Mouse (Mus musculus) gastrocnemius, postnatal 25 days (tissue): ENCODE measurements around the gene Myo15. TPM values are rescaled to one million over a fixed set of nuclear protein-coding genes. Genes with fewer than 3 reads are reported as not detected.
"Not testable (repeated sequence)": the region's sequence is repeated elsewhere in the genome, so short reads cannot be mapped to it uniquely, and the experiment has no call there.

Experiments used
- DNase-seq: peaks from one replicate; pipeline ENCODE4 v3.0.0; 2022
- total RNA-seq, 2 experiments: library from RNA; stranded (reverse); gene quantifications; 1 replicate in 1 of 2; 2 replicates in 1 of 2; pipeline ENCODE4 v1.2.3; 2021

The Myo15 gene
- total RNA-seq, 2 experiments from 2014 or later, result 0.03 TPM; not detected in 1

DNA sequence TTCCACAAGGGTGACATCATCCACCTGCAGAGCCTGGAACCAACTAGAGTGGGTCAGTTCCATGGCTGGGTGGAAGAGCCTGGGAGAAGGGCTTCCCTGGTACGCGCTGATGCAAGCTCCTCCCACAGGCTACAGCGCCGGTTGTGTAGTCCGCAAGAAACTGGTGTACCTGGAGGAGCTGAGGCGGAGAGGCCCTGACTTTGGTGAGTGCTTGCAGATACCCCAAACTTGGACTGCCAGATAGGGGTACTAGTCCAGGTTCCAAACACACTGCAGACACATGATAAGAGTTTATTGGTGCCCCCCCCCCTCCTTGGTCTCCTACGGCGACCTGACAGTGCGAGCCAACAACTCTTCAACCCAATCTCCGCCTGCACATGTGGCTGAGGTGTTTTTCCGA, 39.8 kb downstream of the Myo15 start:
- DNase-seq, result no peak

DNA sequence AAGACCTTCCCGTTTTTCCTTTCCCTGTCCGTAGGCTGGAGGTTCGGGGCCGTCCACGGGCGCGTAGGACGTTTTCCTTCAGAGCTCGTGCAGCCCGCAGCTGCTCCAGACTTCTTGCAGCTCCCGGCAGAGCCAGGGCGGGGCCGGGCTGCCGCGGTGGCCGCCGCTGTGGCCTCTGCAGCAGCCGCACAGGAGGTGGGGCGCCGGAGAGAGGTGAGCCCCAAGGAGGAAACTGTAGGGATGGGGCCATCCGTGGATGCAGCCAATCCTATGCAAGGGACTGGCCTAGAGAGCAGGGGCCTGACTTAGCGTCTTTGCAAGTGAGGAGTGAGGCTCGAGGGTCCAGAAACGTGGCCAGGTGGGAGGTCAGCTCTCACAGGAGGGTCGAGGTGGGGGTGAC, 40.4 kb downstream of the Myo15 start:
- no peak for DNase-seq

DNA sequence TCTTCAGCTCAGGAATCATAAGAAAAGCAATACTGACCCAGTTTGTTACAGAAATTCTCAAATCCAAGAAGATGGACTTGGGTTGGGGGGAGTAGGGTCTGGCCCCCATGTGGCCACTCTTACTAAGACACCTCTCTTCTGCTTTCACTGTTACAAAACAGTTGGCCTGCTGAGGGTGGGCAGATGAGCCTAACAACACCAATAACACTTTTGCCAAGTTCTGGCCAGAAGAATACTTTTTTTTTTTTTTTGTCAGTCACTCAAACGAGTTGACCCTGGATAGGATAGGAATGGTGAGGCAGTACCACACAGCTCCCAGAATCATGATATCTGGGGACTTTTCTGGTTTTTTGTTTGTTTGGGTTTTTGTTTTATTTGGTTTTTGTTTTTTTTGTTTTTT, 42.8 kb downstream of the Myo15 start:
- DNase-seq, result no peak

- DNase-seq, result no peak
Measured at GRCm38 (mm10) chr11:60512520-60512919, 43.4 kb downstream of the Myo15 start.

DNA sequence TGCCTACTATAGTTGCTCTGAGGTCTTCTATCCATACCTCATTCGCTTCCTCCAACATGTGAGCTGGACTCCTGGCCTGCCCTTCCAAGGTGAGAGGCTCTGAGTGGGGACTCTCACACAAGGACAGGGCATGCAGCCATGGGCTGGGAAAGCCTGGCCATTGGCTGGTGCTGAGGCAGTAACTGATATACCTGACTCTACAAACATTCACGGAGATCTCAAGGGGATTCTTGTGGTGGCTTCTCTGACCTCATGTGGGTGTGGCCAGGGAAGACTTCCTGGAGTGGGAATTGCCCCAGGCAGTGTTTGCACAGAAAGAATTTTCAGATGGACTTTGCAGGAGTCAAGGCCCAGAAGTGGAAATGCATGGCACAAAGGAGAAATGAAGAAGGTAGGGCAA, 45.8 kb downstream of the Myo15 start:
- no peak for DNase-seq

- no peak for DNase-seq
Measured at GRCm38 (mm10) chr11:60518305-60518704, 49.2 kb downstream of the Myo15 start.

DNA sequence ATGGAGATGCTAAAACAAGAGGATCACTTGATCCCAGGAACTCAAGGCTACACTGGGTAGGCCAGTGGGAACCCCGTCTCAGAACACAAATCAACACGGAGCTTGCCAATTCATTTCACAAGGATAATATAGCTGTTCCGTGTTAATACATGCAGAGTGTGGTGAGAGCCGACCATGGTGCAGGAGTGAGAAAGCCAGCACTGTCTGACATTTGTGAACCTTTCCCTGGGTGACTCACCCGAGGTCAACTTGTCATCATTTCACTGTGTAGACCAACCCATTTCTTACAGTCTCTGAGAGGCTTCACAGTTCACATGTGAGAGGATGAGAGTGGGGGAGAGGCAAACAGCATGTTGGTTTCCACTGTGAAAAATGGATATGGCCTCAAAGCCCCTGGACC, 52.9 kb downstream of the Myo15 start:
- DNase-seq, result no peak

DNA sequence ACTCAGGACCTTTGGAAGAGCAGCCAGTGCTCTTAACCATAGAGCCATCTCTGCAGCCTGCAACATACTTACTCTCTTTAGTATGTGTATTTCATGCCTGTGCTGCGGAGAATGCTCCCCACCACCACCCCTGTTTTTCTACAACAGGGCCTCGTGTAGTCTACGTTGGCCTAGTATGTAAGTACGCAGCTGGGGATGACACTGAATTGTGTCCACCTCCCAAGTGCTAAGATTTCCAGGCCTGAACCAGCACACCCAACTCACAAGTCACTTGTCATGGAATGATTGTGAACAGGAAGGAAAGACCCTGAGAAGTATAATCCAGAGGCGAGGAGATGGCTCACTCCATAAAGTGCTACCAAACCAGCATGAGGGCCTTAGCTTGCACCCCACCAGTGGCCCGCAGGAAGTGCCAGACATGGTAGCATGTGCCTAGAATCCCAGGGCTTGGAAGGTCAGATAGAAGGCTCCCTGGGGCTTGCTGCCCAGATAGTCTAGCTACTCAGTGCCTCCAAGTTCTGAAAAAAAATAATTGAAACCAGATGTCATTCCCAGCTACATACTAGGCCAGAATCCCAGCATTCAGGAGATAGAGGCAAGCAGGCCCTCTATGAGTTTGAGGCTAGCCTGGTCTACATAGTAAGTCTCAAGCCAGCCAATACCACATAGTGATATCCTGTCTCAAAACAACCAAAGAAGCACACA, 53.7 kb downstream of the Myo15 start:
- DNase-seq, result no peak

DNA sequence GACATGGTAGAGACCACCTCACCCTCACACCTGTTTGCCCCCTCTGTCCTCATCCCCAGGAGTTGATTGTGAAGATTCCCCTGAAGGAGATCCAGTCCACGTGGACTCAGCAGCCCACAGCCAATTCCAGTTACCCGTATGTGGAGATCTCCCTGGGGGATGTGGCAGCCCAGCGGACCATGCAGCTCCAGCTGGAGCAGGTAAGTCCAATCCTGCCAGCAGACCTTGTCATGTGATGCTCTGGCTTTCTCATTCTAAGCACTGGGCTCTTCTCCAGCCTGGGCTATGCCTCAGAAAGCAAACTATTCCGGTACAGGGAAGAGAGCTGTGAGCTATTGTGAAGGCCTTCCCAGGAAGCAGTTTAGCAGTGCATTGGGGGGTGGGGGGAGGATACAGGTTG, 57.3 kb downstream of the Myo15 start:
- DNase-seq, result peak; percentile 48

GRCm38 (mm10) chr11:60535676-60536075, 66.5 kb downstream of the Myo15 start:
- DNase-seq, result no peak

- no peak for DNase-seq
Measured at GRCm38 (mm10) chr11:60536180-60536858, 67.2 kb downstream of the Myo15 start, which contains the start of gene Alkbh5. Gene Alkbh5 (plus strand): TSS chr11:60536381.

- peak; percentile 90 for DNase-seq
Measured at GRCm38 (mm10) chr11:60536859-60537467, 67.8 kb downstream of the Myo15 start.

- peak; percentile 97 for DNase-seq
Measured at GRCm38 (mm10) chr11:60537468-60538347, 68.6 kb downstream of the Myo15 start.

DNA sequence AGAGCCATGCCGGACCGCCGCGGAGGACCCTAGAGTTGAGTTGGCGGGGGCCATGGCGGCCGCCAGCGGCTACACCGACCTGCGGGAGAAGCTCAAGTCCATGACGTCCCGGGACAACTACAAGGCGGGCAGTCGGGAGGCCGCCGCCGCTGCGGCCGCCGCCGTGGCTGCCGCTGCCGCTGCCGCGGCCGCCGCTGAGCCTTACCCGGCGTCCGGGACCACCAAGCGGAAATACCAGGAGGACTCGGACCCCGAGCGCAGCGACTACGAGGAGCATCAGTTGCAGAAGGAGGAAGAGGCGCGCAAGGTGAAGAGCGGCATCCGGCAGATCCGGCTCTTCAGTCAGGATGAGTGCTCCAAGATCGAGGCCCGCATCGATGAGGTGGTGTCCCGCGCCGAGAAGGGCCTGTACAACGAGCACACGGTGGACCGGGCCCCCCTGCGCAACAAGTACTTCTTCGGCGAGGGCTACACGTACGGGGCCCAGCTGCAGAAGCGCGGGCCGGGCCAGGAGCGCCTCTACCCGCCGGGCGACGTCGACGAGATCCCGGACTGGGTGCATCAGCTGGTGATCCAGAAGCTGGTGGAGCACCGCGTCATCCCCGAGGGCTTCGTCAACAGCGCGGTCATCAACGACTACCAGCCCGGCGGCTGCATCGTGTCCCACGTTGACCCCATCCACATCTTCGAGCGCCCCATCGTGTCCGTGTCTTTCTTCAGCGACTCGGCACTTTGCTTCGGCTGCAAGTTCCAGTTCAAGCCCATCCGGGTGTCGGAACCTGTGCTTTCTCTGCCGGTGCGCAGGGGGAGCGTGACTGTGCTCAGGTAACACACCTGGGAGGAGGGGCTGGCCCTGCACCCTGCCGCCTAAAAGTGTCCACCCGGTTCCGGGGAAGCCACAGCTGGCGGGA, 69.5 kb downstream of the Myo15 start:
- DNase-seq, result peak; percentile 19

- DNase-seq, result no peak
Measured at GRCm38 (mm10) chr11:60539540-60539939, 70.4 kb downstream of the Myo15 start.

- peak; percentile 51 for DNase-seq
Measured at GRCm38 (mm10) chr11:60540002-60540610, 71.0 kb downstream of the Myo15 start.

DNA sequence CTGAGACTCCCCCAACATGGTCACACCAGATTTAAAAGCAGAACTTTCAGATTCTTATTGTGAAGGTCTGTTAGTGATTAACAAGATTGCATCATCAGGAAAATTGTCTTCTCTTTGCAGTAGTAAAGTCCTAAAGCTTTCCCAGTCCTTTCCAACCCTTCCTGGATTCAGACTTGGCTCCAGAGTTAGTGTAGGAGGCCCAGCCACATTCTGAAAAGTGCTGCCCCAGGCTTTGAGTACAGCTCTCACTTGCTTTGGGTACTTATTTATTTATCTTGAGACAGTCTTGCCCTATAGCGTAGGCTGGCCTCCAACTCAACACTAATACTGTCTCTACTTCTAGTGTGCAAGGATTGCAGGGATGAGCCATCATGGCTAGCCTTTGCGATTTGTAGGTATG, 71.6 kb downstream of the Myo15 start:
- no peak for DNase-seq

GRCm38 (mm10) chr11:60541831-60542230, 72.7 kb downstream of the Myo15 start:
- no peak for DNase-seq

GRCm38 (mm10) chr11:60543211-60543610, 74.1 kb downstream of the Myo15 start:
- not testable (repeated sequence) for DNase-seq

DNA sequence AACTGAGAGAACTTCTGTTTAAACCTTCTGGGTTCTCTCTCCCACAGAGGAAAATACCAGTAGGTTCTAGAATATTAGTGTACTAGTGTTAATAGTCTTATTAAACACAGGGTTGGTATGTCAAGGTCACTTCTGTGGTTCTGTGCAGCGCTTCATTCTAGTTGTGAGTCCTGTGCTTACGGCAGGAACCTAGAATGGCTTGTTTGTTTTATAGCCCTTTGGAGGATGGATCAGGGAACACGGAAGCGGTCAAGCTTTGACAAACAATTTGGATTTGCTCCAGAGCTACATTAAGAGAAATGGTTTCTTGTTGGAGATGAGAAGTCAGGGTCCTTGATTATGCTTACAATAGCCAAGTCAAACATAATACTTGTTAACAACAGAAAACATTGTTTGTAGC, 76.3 kb downstream of the Myo15 start:
- no peak for DNase-seq

DNA sequence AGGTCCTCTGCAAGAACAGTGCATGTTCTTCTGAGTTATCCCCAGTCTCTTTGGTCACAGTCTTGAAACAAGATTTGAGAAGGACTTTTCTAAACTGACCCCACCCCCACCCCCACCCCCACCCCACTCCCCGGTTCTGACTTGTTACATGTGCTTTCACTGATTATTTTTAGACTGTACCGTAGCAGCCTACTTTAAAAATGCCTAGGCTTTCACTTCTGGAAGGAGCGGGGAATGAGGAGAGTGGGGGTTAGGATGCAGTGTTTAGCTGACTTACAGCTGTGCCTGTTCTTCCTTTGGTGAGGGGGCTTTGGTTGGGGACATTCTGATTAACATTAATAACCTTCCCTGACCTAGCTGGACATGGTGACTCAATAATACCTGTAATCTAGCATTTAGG, 79.0 kb downstream of the Myo15 start:
- no peak for DNase-seq
